Mouse (Mus musculus): ENCODE data around the gene Ube2r2. TPM values are rescaled to one million over a fixed set of nuclear protein-coding genes. Genes with fewer than 3 reads are reported as not detected.

Gene Ube2r2
- total RNA-seq, 2 experiments from 2014 or later, result 85.2 to 88.4 TPM

DNA sequence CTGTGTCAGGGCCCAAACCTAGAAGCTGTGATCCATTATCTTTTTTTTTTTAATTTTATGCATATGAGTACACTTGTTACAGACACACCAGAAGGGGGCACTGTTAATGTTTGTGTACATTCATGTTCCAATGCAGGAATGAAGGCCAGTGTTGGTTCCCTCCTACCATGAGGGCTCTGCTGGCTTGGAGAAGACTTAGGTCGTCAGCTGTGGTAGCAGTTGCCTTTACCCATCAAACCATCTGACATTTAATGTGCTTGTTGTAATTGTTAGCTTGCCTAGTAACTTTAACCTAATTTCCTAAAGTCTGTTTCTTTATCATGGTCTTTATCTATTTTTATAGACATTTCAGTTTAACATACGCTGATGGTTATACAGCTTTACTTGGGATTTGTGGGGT is 35.4 kb downstream of the Ube2r2 start:
- DNase-seq (ENCODE audit: low spot score in 2 of 2), result no peak

GRCm38 (mm10) chr4:41174631-41175030 is 39.1 kb downstream of the Ube2r2 start:
- DNase-seq (ENCODE audit: low spot score in 2 of 2), result no peak

GRCm38 (mm10) chr4:41179825-41180725 is 44.5 kb downstream of the Ube2r2 start:
- no peak for DNase-seq (ENCODE audit: low spot score in 2 of 2)

- peak; percentile 22 to 39 for DNase-seq (ENCODE audit: low spot score in 2 of 2)
Measured at GRCm38 (mm10) chr4:41189809-41190208, 54.3 kb downstream of the Ube2r2 start.

GRCm38 (mm10) chr4:41192544-41193512 is 57.3 kb downstream of the Ube2r2 start:
- DNase-seq (ENCODE audit: low spot score in 2 of 2), result no peak

DNA sequence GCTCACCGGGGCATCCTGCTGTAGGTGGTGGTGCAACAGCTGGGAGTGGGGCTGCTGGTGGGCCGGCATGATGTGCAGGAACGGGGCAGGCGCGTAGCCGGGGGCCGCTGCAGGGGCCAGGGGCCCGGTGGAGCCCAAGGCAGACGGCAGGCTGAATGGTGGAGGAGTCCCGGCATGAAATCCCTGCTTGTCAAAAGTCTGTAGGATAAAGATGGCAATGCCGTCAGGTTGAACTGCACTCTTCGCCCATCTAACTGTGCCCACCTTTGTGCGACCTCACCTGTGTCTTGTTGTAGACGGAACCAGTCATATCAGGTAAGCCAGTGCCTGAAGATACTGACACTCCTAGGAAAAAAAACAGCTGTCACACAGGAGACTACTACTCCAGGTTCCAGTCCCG is 59.8 kb downstream of the Ube2r2 start:
- no peak for DNase-seq (ENCODE audit: low spot score in 2 of 2)

DNA sequence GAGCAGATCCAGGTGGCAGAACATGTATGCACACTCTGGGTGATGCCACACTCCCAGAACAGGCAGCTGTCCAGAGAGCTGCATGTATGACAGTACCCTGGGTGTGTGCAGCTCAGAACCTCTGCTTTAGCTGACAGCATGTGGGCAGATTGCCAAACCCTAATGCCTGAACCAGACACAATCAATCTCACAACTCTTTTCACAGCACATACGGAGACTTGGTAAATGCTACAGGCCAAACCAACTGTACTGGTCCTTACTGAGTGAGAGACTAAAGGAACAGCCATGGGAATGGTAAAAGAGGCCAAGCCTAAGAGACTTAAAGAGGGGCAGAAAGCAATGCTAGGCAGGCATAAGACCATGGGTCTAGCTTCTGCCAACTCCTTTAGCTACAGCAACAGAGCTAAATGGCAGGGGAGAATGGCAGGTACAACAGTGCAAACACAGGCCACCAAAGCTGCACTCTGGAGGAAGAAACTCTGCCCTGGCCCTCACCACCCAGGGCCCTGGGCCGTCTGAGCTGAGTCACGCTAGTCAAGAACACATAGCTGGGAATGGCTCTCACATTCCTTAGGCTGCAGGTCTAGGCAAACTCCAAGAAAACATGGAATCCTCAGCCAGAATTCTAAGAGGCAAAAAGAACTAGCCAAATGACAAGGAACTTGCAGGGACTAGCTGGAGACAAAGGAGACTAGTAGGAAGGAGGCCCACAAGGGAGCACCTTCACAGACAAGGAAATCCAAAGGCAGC is 61.5 kb downstream of the Ube2r2 start:
- DNase-seq (ENCODE audit: low spot score in 2 of 2), result no peak

DNA sequence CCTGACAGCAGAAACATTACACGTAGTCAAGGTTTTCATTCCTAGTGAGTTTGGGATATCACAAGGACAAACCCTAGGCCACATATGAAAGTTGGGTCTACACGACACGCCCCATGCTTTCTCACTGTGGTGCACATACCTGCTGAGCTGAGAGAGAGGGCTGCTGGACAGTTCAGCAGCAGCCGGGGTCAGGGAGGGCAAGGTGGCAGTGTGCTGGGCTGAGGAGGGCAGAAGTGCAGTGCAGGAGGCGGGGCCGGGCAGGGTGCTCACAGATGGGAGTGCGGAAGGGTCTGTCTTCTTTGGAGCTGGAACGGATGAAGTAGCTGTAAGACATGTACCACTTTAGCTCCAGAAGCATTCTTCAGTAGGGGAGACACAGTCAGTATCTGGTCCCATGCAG is 66.6 kb downstream of the Ube2r2 start:
- no peak for DNase-seq (ENCODE audit: low spot score in 2 of 2)

- DNase-seq (ENCODE audit: low spot score in 2 of 2), result no peak
Measured at GRCm38 (mm10) chr4:41205751-41206150, 70.2 kb downstream of the Ube2r2 start.

DNA sequence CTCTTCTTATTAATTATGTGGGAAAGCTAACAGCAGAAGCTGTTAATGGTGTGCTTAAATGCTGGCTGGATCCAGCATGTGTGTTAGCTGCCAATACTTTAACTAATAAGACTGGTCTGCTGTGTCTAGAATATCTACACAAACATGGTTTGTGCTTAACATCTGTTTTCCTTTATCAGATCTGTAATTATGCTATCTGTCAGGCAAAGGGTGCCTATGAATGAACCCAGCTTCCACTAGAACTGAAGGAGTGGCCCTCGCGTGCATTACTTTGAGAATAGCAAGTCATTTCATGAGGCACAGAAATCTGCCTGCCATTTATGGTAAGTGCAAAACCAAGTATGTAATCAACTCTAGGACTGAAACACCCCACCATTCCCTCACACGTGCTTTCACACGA is 72.5 kb downstream of the Ube2r2 start:
- no peak for DNase-seq (ENCODE audit: low spot score in 2 of 2)

DNA sequence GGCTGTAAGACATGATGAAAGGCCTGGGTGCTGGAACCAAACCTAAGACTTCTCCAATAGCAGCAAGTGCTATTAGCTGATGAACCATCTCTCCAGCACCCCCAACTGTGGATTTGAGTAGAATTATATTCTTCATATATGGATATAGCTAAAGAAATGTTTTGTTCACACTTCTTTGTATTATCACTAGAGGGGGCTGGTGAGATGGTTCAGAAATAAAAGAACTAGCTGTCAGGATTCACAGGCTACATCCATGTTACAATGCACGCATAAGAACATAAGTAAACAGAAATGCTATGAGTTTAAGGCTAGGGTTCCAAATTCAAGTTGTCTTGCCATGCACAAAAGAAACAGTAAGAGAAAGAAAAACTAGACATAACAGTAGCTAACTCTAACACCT is 89.9 kb downstream of the Ube2r2 start:
- DNase-seq (ENCODE audit: low spot score in 2 of 2), result no peak

- peak; percentile 43 to 46 for DNase-seq (ENCODE audit: low spot score in 2 of 2)
Measured at GRCm38 (mm10) chr4:41226351-41226750, 90.8 kb downstream of the Ube2r2 start.

- DNase-seq (ENCODE audit: low spot score in 2 of 2), result no peak
Measured at GRCm38 (mm10) chr4:41235621-41236020, 100.1 kb downstream of the Ube2r2 start.

- DNase-seq (ENCODE audit: low spot score in 2 of 2), result no peak
Measured at GRCm38 (mm10) chr4:41240916-41241315, 105.4 kb downstream of the Ube2r2 start.

Other genes with a start within 250 kb of the Ube2r2 start
- not detected for gene Spink4, start 215.7 kb upstream of the Ube2r2 start, total RNA-seq (2021)
- gene Bag1, start 187.4 kb upstream of the Ube2r2 start, total RNA-seq (2021), result 100 to 1,000 TPM; 174 to 185 TPM
- 10 to 100 TPM; 80.1 to 82.2 TPM for gene Chmp5, start 187.3 kb upstream of the Ube2r2 start, total RNA-seq (2021)
- gene Nfx1, start 164.8 kb upstream of the Ube2r2 start, total RNA-seq (2021), result 10 to 100 TPM; 73.4 to 73.6 TPM
- not detected for gene Aqp7, start 87.6 kb upstream of the Ube2r2 start, total RNA-seq (2021)
- gene Aqp3, start 37.6 kb upstream of the Ube2r2 start, total RNA-seq (2021), result not detected
- gene Nol6, start 11.3 kb upstream of the Ube2r2 start, total RNA-seq (2021), result 10 to 100 TPM; 94.2 to 94.3 TPM
- 10 to 100 TPM; 38.4 to 41.9 TPM for gene Ubap2, start 139.4 kb downstream of the Ube2r2 start, total RNA-seq (2021)
- gene Dcaf12, start 179.1 kb downstream of the Ube2r2 start, total RNA-seq (2021), result 10 to 100 TPM; 40.4 to 45.5 TPM
- gene Ubap1, start 213.3 kb downstream of the Ube2r2 start, total RNA-seq (2021), result 10 to 100 TPM; 48.3 to 57.9 TPM